Mouse (Mus musculus): ENCODE data around the gene Prkaa1. TPM values are rescaled to one million over a fixed set of nuclear protein-coding genes. Genes with fewer than 3 reads are reported as not detected.

The Prkaa1 gene
- total and polyA plus RNA-seq, 3 experiments: 4.6 to 13.9 (median 12.6) TPM

Other genes with a start within 250 kb of the Prkaa1 start
- not detected for gene Mroh2b, start 245.1 kb upstream of the Prkaa1 start, total RNA-seq (2021)
- gene Mroh2b, start 245.1 kb upstream of the Prkaa1 start, polyA plus RNA-seq (2012; rRNA removed): 0.14 and 0.26 TPM in 2 replicates
- 1 to 10 TPM; 1.8 to 5.7 TPM for gene C7, start 80.1 kb upstream of the Prkaa1 start, total RNA-seq (2021)
- 1.6 and 4.1 TPM in 2 replicates for gene C7, start 80.1 kb upstream of the Prkaa1 start, polyA plus RNA-seq (2012; rRNA removed)
- 1 to 10 TPM; 6.5 to 8.3 TPM for gene Card6, start 35.3 kb upstream of the Prkaa1 start, total RNA-seq (2021)
- 2.4 and 2.9 TPM in 2 replicates for gene Card6, start 35.3 kb upstream of the Prkaa1 start, polyA plus RNA-seq (2012; rRNA removed)
- gene Rpl37, start 27.2 kb upstream of the Prkaa1 start, total RNA-seq (2021): 100 to 1,000 TPM; 186 to 228 TPM
- gene Rpl37, start 27.2 kb upstream of the Prkaa1 start, polyA plus RNA-seq (2012; rRNA removed): 382 and 405 TPM in 2 replicates
- gene Ttc33, start 41.7 kb downstream of the Prkaa1 start, total RNA-seq (2021): 10 to 100 TPM; 37.5 to 45.2 TPM
- 10.4 and 18.7 TPM in 2 replicates for gene Ttc33, start 41.7 kb downstream of the Prkaa1 start, polyA plus RNA-seq (2012; rRNA removed)
- 1 to 10 TPM; 1.8 to 2.8 TPM for gene Ptger4, start 100.3 kb downstream of the Prkaa1 start, total RNA-seq (2021)
- 2.9 and 4.4 TPM in 2 replicates for gene Ptger4, start 100.3 kb downstream of the Prkaa1 start, polyA plus RNA-seq (2012; rRNA removed)